Mouse (Mus musculus): Measurements from ENCODE around the gene 2410004B18Rik. TPM values are rescaled to one million over a fixed set of nuclear protein-coding genes. Genes with fewer than 3 reads are reported as not detected.

Gene 2410004B18Rik
- polyA plus RNA-seq, 1 experiment, result 13.6 TPM

GRCm38 (mm10) chr3:145946654-145947053 is 8.8 kb downstream of the 2410004B18Rik start:
- 23% methylated on average over 2 of the region's 2 CpGs for WGBS
- Histone ChIP-seq H3K4me3 (replicated peaks; ENCODE audit: extremely low read depth, low read depth, low read length) (no peak overlapping the region), H3K4me1 (ENCODE audit: control insufficient read depth, insufficient read depth, low read length) (peaks cover 12% of the 10 kb centered on the region)
- no peak for DNase-seq
- TF ChIP-seq POLR2A (IDR thresholded peaks at IDR 0.05; ENCODE audit: borderline replicate concordance, extremely low read depth, low read depth, low read length), result no peak
- no peak for TF ChIP-seq CTCF (IDR thresholded peaks at IDR 0.05; ENCODE audit: insufficient read depth, low read length)

- Histone ChIP-seq H3K4me1 (ENCODE audit: control insufficient read depth, insufficient read depth, low read length) (peaks cover 12% of the 10 kb centered on the region), H3K4me3 (replicated peaks; ENCODE audit: extremely low read depth, low read depth, low read length) (no peak overlapping the region)
- WGBS, result 44% methylated on average over 6 of the region's 6 CpGs
- TF ChIP-seq POLR2A (IDR thresholded peaks at IDR 0.05; ENCODE audit: borderline replicate concordance, extremely low read depth, low read depth, low read length), result no peak
- no peak for TF ChIP-seq CTCF (IDR thresholded peaks at IDR 0.05; ENCODE audit: insufficient read depth, low read length)
- no peak for DNase-seq
These were observed 9.9 kb downstream of the 2410004B18Rik start for GRCm38 (mm10) chr3:145947539-145948204.

GRCm38 (mm10) chr3:145950034-145950814 is 12.4 kb downstream of the 2410004B18Rik start:
- WGBS, result 14% methylated on average over 15 of the region's 15 CpGs
- peak; percentile 62 for TF ChIP-seq CTCF (IDR thresholded peaks at IDR 0.05; ENCODE audit: insufficient read depth, low read length)
- TF ChIP-seq POLR2A (IDR thresholded peaks at IDR 0.05; ENCODE audit: borderline replicate concordance, extremely low read depth, low read depth, low read length), result no peak
- H3K4me3 ChIP-seq (replicated peaks; ENCODE audit: extremely low read depth, low read depth, low read length), result no peak overlapping the region
- DNase-seq, result peak; percentile 35
- H3K4me1 ChIP-seq (ENCODE audit: control insufficient read depth, insufficient read depth, low read length), result peaks cover 12% of the 10 kb centered on the region

- no peak for DNase-seq
- Histone ChIP-seq H3K4me3 (replicated peaks; ENCODE audit: extremely low read depth, low read depth, low read length) (no peak overlapping the region), H3K4me1 (ENCODE audit: control insufficient read depth, insufficient read depth, low read length) (peaks cover 12% of the 10 kb centered on the region)
- TF ChIP-seq POLR2A (IDR thresholded peaks at IDR 0.05; ENCODE audit: borderline replicate concordance, extremely low read depth, low read depth, low read length), result no peak
- TF ChIP-seq CTCF (IDR thresholded peaks at IDR 0.05; ENCODE audit: insufficient read depth, low read length), result no peak
- WGBS, result 43% methylated on average over 5 of the region's 5 CpGs
These were observed 13.0 kb downstream of the 2410004B18Rik start for GRCm38 (mm10) chr3:145950815-145951130.

GRCm38 (mm10) chr3:145951287-145952165 is 13.7 kb downstream of the 2410004B18Rik start:
- no peak for TF ChIP-seq CTCF (IDR thresholded peaks at IDR 0.05; ENCODE audit: insufficient read depth, low read length)
- TF ChIP-seq POLR2A (IDR thresholded peaks at IDR 0.05; ENCODE audit: borderline replicate concordance, extremely low read depth, low read depth, low read length), result no peak
- H3K4me1 ChIP-seq (ENCODE audit: control insufficient read depth, insufficient read depth, low read length), result peaks cover 5% of the 10 kb centered on the region
- 56% methylated on average over 17 of the region's 17 CpGs for WGBS
- DNase-seq, result no peak
- no peak overlapping the region for H3K4me3 ChIP-seq (replicated peaks; ENCODE audit: extremely low read depth, low read depth, low read length)

GRCm38 (mm10) chr3:145952945-145953344 is 15.1 kb downstream of the 2410004B18Rik start:
- TF ChIP-seq POLR2A (IDR thresholded peaks at IDR 0.05; ENCODE audit: borderline replicate concordance, extremely low read depth, low read depth, low read length) (no peak), CTCF (IDR thresholded peaks at IDR 0.05; ENCODE audit: insufficient read depth, low read length) (no peak)
- H3K4me3 ChIP-seq (replicated peaks; ENCODE audit: extremely low read depth, low read depth, low read length), result no peak overlapping the region
- WGBS, result 66% methylated on average over 7 of the region's 7 CpGs
- peaks cover 4% of the 10 kb centered on the region for H3K4me1 ChIP-seq (ENCODE audit: control insufficient read depth, insufficient read depth, low read length)
- no peak for DNase-seq

- Histone ChIP-seq H3K4me1 (ENCODE audit: control insufficient read depth, insufficient read depth, low read length) (peaks cover 4% of the 10 kb centered on the region), H3K4me3 (replicated peaks; ENCODE audit: extremely low read depth, low read depth, low read length) (no peak overlapping the region)
- WGBS, result 75% methylated on average over 2 of the region's 2 CpGs
- DNase-seq, result no peak
- TF ChIP-seq POLR2A (IDR thresholded peaks at IDR 0.05; ENCODE audit: borderline replicate concordance, extremely low read depth, low read depth, low read length), result no peak
- no peak for TF ChIP-seq CTCF (IDR thresholded peaks at IDR 0.05; ENCODE audit: insufficient read depth, low read length)
These were observed 15.6 kb downstream of the 2410004B18Rik start for GRCm38 (mm10) chr3:145953411-145953810.

- H3K4me3 ChIP-seq (replicated peaks; ENCODE audit: extremely low read depth, low read depth, low read length), result no peak overlapping the region
- peaks cover 6% of the 10 kb centered on the region for H3K4me1 ChIP-seq (ENCODE audit: control insufficient read depth, insufficient read depth, low read length)
- WGBS, result 24% methylated on average over 1 of the region's 1 CpGs
- no peak for DNase-seq
- TF ChIP-seq CTCF (IDR thresholded peaks at IDR 0.05; ENCODE audit: insufficient read depth, low read length), result no peak
- TF ChIP-seq POLR2A (IDR thresholded peaks at IDR 0.05; ENCODE audit: borderline replicate concordance, extremely low read depth, low read depth, low read length), result no peak
These were observed 22.0 kb downstream of the 2410004B18Rik start for GRCm38 (mm10) chr3:145959824-145960223.

- 61% methylated on average over 9 of the region's 9 CpGs for WGBS
- Histone ChIP-seq H3K4me1 (ENCODE audit: control insufficient read depth, insufficient read depth, low read length) (peaks cover 6% of the 10 kb centered on the region), H3K4me3 (replicated peaks; ENCODE audit: extremely low read depth, low read depth, low read length) (no peak overlapping the region)
- TF ChIP-seq POLR2A (IDR thresholded peaks at IDR 0.05; ENCODE audit: borderline replicate concordance, extremely low read depth, low read depth, low read length), result no peak
- no peak for TF ChIP-seq CTCF (IDR thresholded peaks at IDR 0.05; ENCODE audit: insufficient read depth, low read length)
- DNase-seq, result no peak
These were observed 24.6 kb downstream of the 2410004B18Rik start for GRCm38 (mm10) chr3:145962411-145962810.

Data from lung, adult 2 months (tissue).